Mouse (Mus musculus): ENCODE data around the gene Mul1. TPM values are rescaled to one million over a fixed set of nuclear protein-coding genes. Genes with fewer than 3 reads are reported as not detected.

Mul1 gene
- polyA plus RNA-seq, 1 experiment = 29.5 TPM

DNA sequence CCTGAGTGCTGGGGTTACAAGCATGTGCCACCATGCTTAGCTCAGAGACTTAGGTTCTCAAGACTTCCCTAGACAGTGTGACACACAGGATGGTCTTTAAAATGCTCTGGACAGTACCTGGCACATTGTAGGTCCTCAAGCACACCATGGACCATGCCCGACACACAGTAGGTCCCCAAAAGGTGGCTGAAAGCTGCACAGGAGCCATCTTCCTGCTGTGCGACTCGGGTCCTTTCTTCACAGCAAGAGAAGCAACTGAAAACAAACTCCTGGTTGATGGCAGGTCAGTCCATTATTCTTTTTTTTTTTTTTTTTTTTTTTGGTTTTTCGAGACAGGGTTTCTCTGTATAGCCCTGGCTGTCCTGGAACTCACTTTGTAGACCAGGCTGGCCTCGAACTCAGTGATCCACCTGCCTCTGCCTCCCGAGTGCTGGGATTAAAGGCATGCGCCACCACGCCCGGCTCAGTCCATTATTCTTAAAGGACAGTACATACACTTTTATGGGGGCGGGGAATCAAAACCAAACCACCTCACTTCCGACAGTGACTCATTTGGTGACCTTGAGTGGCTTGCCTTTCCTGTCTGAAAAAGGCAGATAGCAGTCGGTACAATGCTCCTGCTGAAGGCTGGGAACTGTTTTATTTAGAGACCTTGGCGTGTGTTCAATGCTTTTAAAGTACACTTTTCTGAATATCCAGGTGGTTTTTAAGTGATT is 26.8 kb upstream of the Mul1 start:
- 27% methylated on average over 13 of the region's 13 CpGs for WGBS
- Histone ChIP-seq H3K27ac (ENCODE audit: insufficient read depth, low read depth, low read length) (no peak overlapping the region), H3K27me3 (ENCODE audit: control insufficient read depth, insufficient read depth, low read length) (no peaks in the 10 kb centered on the region), H3K4me1 (ENCODE audit: control insufficient read depth, insufficient read depth, insufficient read length, low read length) (peaks cover 5% of the 10 kb centered on the region; the same call in 1 of the 2 replicates), H3K36me3 (ENCODE audit: control insufficient read depth, insufficient read depth, low read length) (no peaks in the 10 kb centered on the region), H3K4me3 (ENCODE audit: low read depth, low read length) (no peak overlapping the region)
- TF ChIP-seq CTCF (IDR thresholded peaks at IDR 0.05; ENCODE audit: extremely low read depth, insufficient read length, insufficient replicate concordance, low read depth, low read length) (no peak), POLR2A (IDR thresholded peaks at IDR 0.05; ENCODE audit: low read depth, low read length) (no peak)

DNA sequence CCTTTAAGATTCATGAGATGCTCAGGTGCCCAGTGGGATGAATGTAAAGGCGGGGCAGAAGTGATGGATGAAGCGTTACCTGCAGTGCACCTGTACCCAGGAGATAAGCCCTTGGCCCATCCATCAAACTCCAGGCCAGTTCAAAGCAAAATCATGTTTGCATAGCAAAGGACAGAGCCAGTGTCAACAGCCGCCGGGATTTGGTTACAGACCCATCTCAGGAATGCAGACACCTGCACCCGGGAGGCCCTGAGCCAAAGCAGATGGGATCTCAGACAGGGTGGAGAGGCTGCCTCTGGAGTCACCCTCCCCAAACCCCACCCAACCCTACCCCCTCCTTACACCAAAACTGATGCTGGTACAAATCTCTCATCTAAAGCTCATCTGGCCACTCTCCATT is 23.5 kb upstream of the Mul1 start:
- 13% methylated on average over 5 of the region's 5 CpGs for WGBS
- H3K27ac ChIP-seq (ENCODE audit: insufficient read depth, low read depth, low read length) = no peak overlapping the region
- H3K27me3 ChIP-seq (ENCODE audit: control insufficient read depth, insufficient read depth, low read length) = no peaks in the 10 kb centered on the region
- H3K4me3 ChIP-seq (ENCODE audit: low read depth, low read length) = no peak overlapping the region
- H3K4me1 ChIP-seq (ENCODE audit: control insufficient read depth, insufficient read depth, insufficient read length, low read length) = peaks cover 5% of the 10 kb centered on the region; the same call in 1 of the 2 replicates
- TF ChIP-seq POLR2A (IDR thresholded peaks at IDR 0.05; ENCODE audit: low read depth, low read length) (no peak), CTCF (IDR thresholded peaks at IDR 0.05; ENCODE audit: extremely low read depth, insufficient read length, insufficient replicate concordance, low read depth, low read length) (no peak)
- no peaks in the 10 kb centered on the region for H3K36me3 ChIP-seq (ENCODE audit: control insufficient read depth, insufficient read depth, low read length)

- Histone ChIP-seq H3K36me3 (ENCODE audit: control insufficient read depth, insufficient read depth, low read length) (no peaks in the 10 kb centered on the region), H3K27me3 (ENCODE audit: control insufficient read depth, insufficient read depth, low read length) (no peaks in the 10 kb centered on the region), H3K4me1 (ENCODE audit: control insufficient read depth, insufficient read depth, insufficient read length, low read length) (peaks cover 5% of the 10 kb centered on the region; the same call in 1 of the 2 replicates), H3K4me3 (ENCODE audit: low read depth, low read length) (no peak overlapping the region), H3K27ac (ENCODE audit: insufficient read depth, low read depth, low read length) (no peak overlapping the region)
- 41% methylated on average over 7 of the region's 7 CpGs for WGBS
- TF ChIP-seq POLR2A (IDR thresholded peaks at IDR 0.05; ENCODE audit: low read depth, low read length) = no peak
- TF ChIP-seq CTCF (IDR thresholded peaks at IDR 0.05; ENCODE audit: extremely low read depth, insufficient read length, insufficient replicate concordance, low read depth, low read length) = no peak
Measured at GRCm38 (mm10) chr4:138411504-138412121, 22.9 kb upstream of the Mul1 start.

- H3K27me3 ChIP-seq (ENCODE audit: control insufficient read depth, insufficient read depth, low read length) = no peaks in the 10 kb centered on the region
- no peak overlapping the region for H3K27ac ChIP-seq (ENCODE audit: insufficient read depth, low read depth, low read length)
- TF ChIP-seq POLR2A (IDR thresholded peaks at IDR 0.05; ENCODE audit: low read depth, low read length) (no peak), CTCF (IDR thresholded peaks at IDR 0.05; ENCODE audit: extremely low read depth, insufficient read length, insufficient replicate concordance, low read depth, low read length) (no peak)
- H3K36me3 ChIP-seq (ENCODE audit: control insufficient read depth, insufficient read depth, low read length) = no peaks in the 10 kb centered on the region
- peaks cover 4% of the 10 kb centered on the region; the same call in 1 of the 2 replicates for H3K4me1 ChIP-seq (ENCODE audit: control insufficient read depth, insufficient read depth, insufficient read length, low read length)
- WGBS = 61% methylated on average over 6 of the region's 6 CpGs
- no peak overlapping the region for H3K4me3 ChIP-seq (ENCODE audit: low read depth, low read length)
Measured at GRCm38 (mm10) chr4:138414725-138415124, 19.7 kb upstream of the Mul1 start.

DNA sequence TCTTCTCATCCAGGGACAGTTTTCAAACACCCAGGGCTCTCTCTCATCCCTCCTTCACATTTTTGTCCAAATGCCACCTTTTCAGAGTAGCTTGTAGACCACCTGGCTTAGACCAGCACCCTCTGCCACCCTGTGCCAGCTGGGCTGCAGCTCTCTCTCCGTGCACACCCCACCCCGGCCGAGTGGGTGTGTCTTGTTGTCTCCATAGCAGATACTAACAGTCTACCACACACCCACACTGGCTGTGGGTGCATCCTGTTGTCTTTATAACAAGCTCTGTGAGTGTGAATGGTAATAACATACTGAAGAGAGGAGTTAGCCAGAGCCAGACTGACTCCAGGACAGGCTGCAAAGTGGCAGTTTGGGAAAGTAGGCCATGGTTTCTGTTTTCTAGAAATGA is 18.5 kb upstream of the Mul1 start:
- H3K27ac ChIP-seq (ENCODE audit: insufficient read depth, low read depth, low read length) = no peak overlapping the region
- no peak overlapping the region for H3K4me3 ChIP-seq (ENCODE audit: low read depth, low read length)
- TF ChIP-seq CTCF (IDR thresholded peaks at IDR 0.05; ENCODE audit: extremely low read depth, insufficient read length, insufficient replicate concordance, low read depth, low read length) = no peak
- TF ChIP-seq POLR2A (IDR thresholded peaks at IDR 0.05; ENCODE audit: low read depth, low read length) = no peak
- H3K27me3 ChIP-seq (ENCODE audit: control insufficient read depth, insufficient read depth, low read length) = no peaks in the 10 kb centered on the region
- no peaks in the 10 kb centered on the region for H3K36me3 ChIP-seq (ENCODE audit: control insufficient read depth, insufficient read depth, low read length)
- 38% methylated on average over 3 of the region's 3 CpGs for WGBS
- H3K4me1 ChIP-seq (ENCODE audit: control insufficient read depth, insufficient read depth, insufficient read length, low read length) = peaks cover 4% of the 10 kb centered on the region; the same call in 1 of the 2 replicates

DNA sequence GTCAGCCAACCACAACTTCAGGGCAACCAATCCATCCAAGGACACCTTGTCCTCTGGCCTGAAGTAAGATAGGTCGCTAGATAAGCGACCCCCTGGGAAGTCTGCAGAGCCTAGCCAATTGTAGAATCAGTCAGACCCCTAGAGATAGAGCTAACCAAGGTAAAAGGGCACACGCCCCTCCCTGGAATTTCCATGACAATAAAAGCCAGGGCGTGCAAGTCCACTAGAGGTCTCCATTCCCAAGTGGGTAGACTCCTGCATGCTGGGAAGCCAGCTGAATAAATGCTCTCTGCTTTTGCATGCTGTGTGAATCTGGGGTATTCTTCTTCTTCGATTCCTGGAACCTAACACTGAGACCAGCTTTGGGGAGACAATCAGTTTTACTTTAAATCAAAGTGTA is 18.1 kb upstream of the Mul1 start:
- Histone ChIP-seq H3K27me3 (ENCODE audit: control insufficient read depth, insufficient read depth, low read length) (no peaks in the 10 kb centered on the region), H3K4me1 (ENCODE audit: control insufficient read depth, insufficient read depth, insufficient read length, low read length) (peaks cover 4% of the 10 kb centered on the region; the same call in 1 of the 2 replicates), H3K4me3 (ENCODE audit: low read depth, low read length) (no peak overlapping the region), H3K27ac (ENCODE audit: insufficient read depth, low read depth, low read length) (no peak overlapping the region), H3K36me3 (ENCODE audit: control insufficient read depth, insufficient read depth, low read length) (no peaks in the 10 kb centered on the region)
- WGBS = 83% methylated on average over 5 of the region's 5 CpGs
- TF ChIP-seq CTCF (IDR thresholded peaks at IDR 0.05; ENCODE audit: extremely low read depth, insufficient read length, insufficient replicate concordance, low read depth, low read length) (no peak), POLR2A (IDR thresholded peaks at IDR 0.05; ENCODE audit: low read depth, low read length) (no peak)

DNA sequence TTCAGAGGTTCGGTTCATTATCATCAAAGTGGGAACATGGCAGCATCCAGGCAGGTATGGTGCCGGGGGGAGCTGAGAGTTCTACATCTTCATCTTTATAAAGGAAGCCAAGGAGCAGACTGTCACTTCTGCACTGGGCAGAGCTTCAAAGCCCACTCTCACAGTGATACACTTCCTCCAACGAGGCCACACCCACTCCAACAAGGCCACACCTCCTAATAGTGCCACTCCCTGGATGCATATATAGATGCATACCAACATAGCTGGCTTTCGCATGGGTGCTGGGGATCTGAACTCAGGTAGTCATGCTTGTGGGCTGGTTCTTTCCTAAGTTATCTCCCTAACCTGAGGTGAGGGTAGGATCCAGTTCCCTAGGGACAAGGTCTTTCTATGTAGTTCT is 16.6 kb upstream of the Mul1 start:
- no peak overlapping the region for H3K27ac ChIP-seq (ENCODE audit: insufficient read depth, low read depth, low read length)
- WGBS = 50% methylated on average over 4 of the region's 4 CpGs
- H3K4me1 ChIP-seq (ENCODE audit: control insufficient read depth, insufficient read depth, insufficient read length, low read length) = peaks cover 4% of the 10 kb centered on the region; the same call in 1 of the 2 replicates
- no peak overlapping the region for H3K4me3 ChIP-seq (ENCODE audit: low read depth, low read length)
- no peaks in the 10 kb centered on the region for H3K27me3 ChIP-seq (ENCODE audit: control insufficient read depth, insufficient read depth, low read length)
- no peaks in the 10 kb centered on the region for H3K36me3 ChIP-seq (ENCODE audit: control insufficient read depth, insufficient read depth, low read length)
- TF ChIP-seq CTCF (IDR thresholded peaks at IDR 0.05; ENCODE audit: extremely low read depth, insufficient read length, insufficient replicate concordance, low read depth, low read length) (no peak), POLR2A (IDR thresholded peaks at IDR 0.05; ENCODE audit: low read depth, low read length) (no peak)

Measured in small intestine, adult 2 months (tissue).